Mouse (Mus musculus): ENCODE results near the gene Pvr. TPM values are rescaled to one million over a fixed set of nuclear protein-coding genes. Genes with fewer than 3 reads are reported as not detected.
"Not testable (repeated sequence)": the region's sequence is repeated elsewhere in the genome, so short reads cannot be mapped to it uniquely, and the experiment has no call there.

The Pvr gene
- total and polyA plus RNA-seq, 2 experiments = 5.1 to 6.8 TPM

- Histone ChIP-seq H3K79me2 (ENCODE audit: control insufficient read depth, insufficient read depth, low read length) (no peaks in the 10 kb centered on the region), H3K36me3 (ENCODE audit: control insufficient read depth, insufficient read depth, low read length) (no peaks in the 10 kb centered on the region), H3K27me3 (ENCODE audit: control insufficient read depth, insufficient read depth, low read length) (no peaks in the 10 kb centered on the region), H3K27ac (replicated peaks; ENCODE audit: insufficient read depth, low read depth, low read length) (no peak overlapping the region), H3K4me3 (ENCODE audit: insufficient read depth, low read depth, low read length) (no peak overlapping the region), H3K4me1 (ENCODE audit: control insufficient read depth, insufficient read depth, low read length) (0 out of 2 replicates have a peak, but pooled peaks cover 3% of the 10 kb centered on the region), H3K9ac (ENCODE audit: low read depth, low read length) (no peak overlapping the region)
- no peak for TF ChIP-seq CTCF (IDR thresholded peaks at IDR 0.05; ENCODE audit: low read depth, low read length)
- no peak for TF ChIP-seq POLR2A (IDR thresholded peaks at IDR 0.05; ENCODE audit: extremely low read depth, insufficient read depth, low read length)
- 29% methylated on average over 13 of the region's 13 CpGs for WGBS
- DNase-seq (ENCODE audit: extremely low read depth, low read depth, low spot score) = no peak
Observed at GRCm38 (mm10) chr7:19932133-19932876, 11.3 kb upstream of the Pvr start.

- not testable (repeated sequence) for H3K4me1 ChIP-seq (ENCODE audit: control insufficient read depth, insufficient read depth, low read length); H3K4me3 ChIP-seq (ENCODE audit: insufficient read depth, low read depth, low read length); DNase-seq (ENCODE audit: extremely low read depth, low read depth, low spot score); H3K79me2 ChIP-seq (ENCODE audit: control insufficient read depth, insufficient read depth, low read length); H3K27me3 ChIP-seq (ENCODE audit: control insufficient read depth, insufficient read depth, low read length); H3K36me3 ChIP-seq (ENCODE audit: control insufficient read depth, insufficient read depth, low read length); H3K9ac ChIP-seq (ENCODE audit: low read depth, low read length); H3K27ac ChIP-seq (replicated peaks; ENCODE audit: insufficient read depth, low read depth, low read length)
- 86% methylated on average over 6 of the region's 6 CpGs for WGBS
Observed at GRCm38 (mm10) chr7:19930481-19930880, 9.5 kb upstream of the Pvr start.

GRCm38 (mm10) chr7:19928486-19928885 lies 7.5 kb upstream of the Pvr start:
- H3K36me3 ChIP-seq (ENCODE audit: control insufficient read depth, insufficient read depth, low read length) = no peaks in the 10 kb centered on the region
- peak overlapping the region; percentile 66 for H3K27ac ChIP-seq (replicated peaks; ENCODE audit: insufficient read depth, low read depth, low read length)
- WGBS = 78% methylated on average over 5 of the region's 5 CpGs
- H3K79me2 ChIP-seq (ENCODE audit: control insufficient read depth, insufficient read depth, low read length) = no peaks in the 10 kb centered on the region
- H3K27me3 ChIP-seq (ENCODE audit: control insufficient read depth, insufficient read depth, low read length) = no peaks in the 10 kb centered on the region
- H3K9ac ChIP-seq (ENCODE audit: low read depth, low read length) = no peak overlapping the region
- peaks cover 8% of the 10 kb centered on the region; the same call in 1 of the 2 replicates for H3K4me1 ChIP-seq (ENCODE audit: control insufficient read depth, insufficient read depth, low read length)
- no peak for DNase-seq (ENCODE audit: extremely low read depth, low read depth, low spot score)
- TF ChIP-seq CTCF (IDR thresholded peaks at IDR 0.05; ENCODE audit: low read depth, low read length) (no peak), POLR2A (IDR thresholded peaks at IDR 0.05; ENCODE audit: extremely low read depth, insufficient read depth, low read length) (no peak)
- no peak overlapping the region for H3K4me3 ChIP-seq (ENCODE audit: insufficient read depth, low read depth, low read length)

GRCm38 (mm10) chr7:19926849-19927480 lies 6.0 kb upstream of the Pvr start:
- TF ChIP-seq POLR2A (IDR thresholded peaks at IDR 0.05; ENCODE audit: extremely low read depth, insufficient read depth, low read length) = no peak
- no peak for TF ChIP-seq CTCF (IDR thresholded peaks at IDR 0.05; ENCODE audit: low read depth, low read length)
- 58% methylated on average over 2 of the region's 2 CpGs for WGBS

GRCm38 (mm10) chr7:19925376-19925775 lies 4.4 kb upstream of the Pvr start:
- no peak overlapping the region for H3K4me3 ChIP-seq (ENCODE audit: insufficient read depth, low read depth, low read length)
- H3K4me1 ChIP-seq (ENCODE audit: control insufficient read depth, insufficient read depth, low read length) = peaks cover 6% of the 10 kb centered on the region; the same call in 1 of the 2 replicates
- H3K36me3 ChIP-seq (ENCODE audit: control insufficient read depth, insufficient read depth, low read length) = no peaks in the 10 kb centered on the region
- H3K9ac ChIP-seq (ENCODE audit: low read depth, low read length) = no peak overlapping the region
- no peaks in the 10 kb centered on the region for H3K27me3 ChIP-seq (ENCODE audit: control insufficient read depth, insufficient read depth, low read length)
- TF ChIP-seq POLR2A (IDR thresholded peaks at IDR 0.05; ENCODE audit: extremely low read depth, insufficient read depth, low read length) (no peak), CTCF (IDR thresholded peaks at IDR 0.05; ENCODE audit: low read depth, low read length) (no peak)
- no peaks in the 10 kb centered on the region for H3K79me2 ChIP-seq (ENCODE audit: control insufficient read depth, insufficient read depth, low read length)
- DNase-seq (ENCODE audit: extremely low read depth, low read depth, low spot score) = no peak
- no peak overlapping the region for H3K27ac ChIP-seq (replicated peaks; ENCODE audit: insufficient read depth, low read depth, low read length)
- 97% methylated on average over 1 of the region's 1 CpGs for WGBS

More at GRCm38 (mm10) chr7:19926849-19927480, 6.0 kb upstream of the Pvr start:
- Histone ChIP-seq H3K9ac (ENCODE audit: low read depth, low read length) (no peak overlapping the region), H3K4me1 (ENCODE audit: control insufficient read depth, insufficient read depth, low read length) (peaks cover 8% of the 10 kb centered on the region; the same call in 1 of the 2 replicates), H3K79me2 (ENCODE audit: control insufficient read depth, insufficient read depth, low read length) (no peaks in the 10 kb centered on the region), H3K4me3 (ENCODE audit: insufficient read depth, low read depth, low read length) (no peak overlapping the region), H3K27me3 (ENCODE audit: control insufficient read depth, insufficient read depth, low read length) (no peaks in the 10 kb centered on the region), H3K27ac (replicated peaks; ENCODE audit: insufficient read depth, low read depth, low read length) (peak overlapping the region; percentile 63), H3K36me3 (ENCODE audit: control insufficient read depth, insufficient read depth, low read length) (no peaks in the 10 kb centered on the region)
- DNase-seq (ENCODE audit: extremely low read depth, low read depth, low spot score) = peak; percentile 29

- H3K27ac ChIP-seq (replicated peaks; ENCODE audit: insufficient read depth, low read depth, low read length) = no peak overlapping the region
- no peak overlapping the region for H3K9ac ChIP-seq (ENCODE audit: low read depth, low read length)
- no peaks in the 10 kb centered on the region for H3K36me3 ChIP-seq (ENCODE audit: control insufficient read depth, insufficient read depth, low read length)
- peaks cover 11% of the 10 kb centered on the region for H3K4me1 ChIP-seq (ENCODE audit: control insufficient read depth, insufficient read depth, low read length)
- no peaks in the 10 kb centered on the region for H3K27me3 ChIP-seq (ENCODE audit: control insufficient read depth, insufficient read depth, low read length)
- H3K4me3 ChIP-seq (ENCODE audit: insufficient read depth, low read depth, low read length) = no peak overlapping the region
- no peak for DNase-seq (ENCODE audit: extremely low read depth, low read depth, low spot score)
- no peaks in the 10 kb centered on the region for H3K79me2 ChIP-seq (ENCODE audit: control insufficient read depth, insufficient read depth, low read length)
- WGBS = 47% methylated on average over 9 of the region's 15 CpGs
- no peak for TF ChIP-seq POLR2A (IDR thresholded peaks at IDR 0.05; ENCODE audit: extremely low read depth, insufficient read depth, low read length)
- no peak for TF ChIP-seq CTCF (IDR thresholded peaks at IDR 0.05; ENCODE audit: low read depth, low read length)
Observed at GRCm38 (mm10) chr7:19923797-19924196, 2.8 kb upstream of the Pvr start.
